ENCODE assay signal across 24 mouse cellular contexts in the genomic region with DNA sequence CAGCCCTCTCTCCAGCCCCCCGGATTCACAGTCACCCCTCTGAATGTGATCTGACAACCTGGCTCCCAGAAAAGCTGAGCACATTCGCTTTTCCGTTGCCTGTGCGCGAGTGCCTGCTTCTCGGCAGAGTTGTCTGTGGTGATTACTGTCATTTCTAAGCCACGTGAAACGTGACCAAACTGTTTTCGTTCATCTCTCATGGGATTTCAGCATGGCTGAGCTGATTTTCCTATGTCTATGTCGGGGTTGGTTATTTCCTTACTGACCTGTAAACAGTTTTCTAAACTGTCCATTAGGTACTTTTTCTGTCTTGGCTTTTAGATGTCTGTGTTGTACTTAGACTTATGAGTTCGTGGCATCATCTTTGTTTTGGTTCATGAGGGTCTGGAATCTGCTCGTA. TPM values are rescaled to one million over a fixed set of nuclear protein-coding genes. Genes with fewer than 3 reads are reported as not detected.
DNase-seq lines count a peak whose midpoint lies in the region; ATAC-seq and TF ChIP-seq lines count a peak whose summit lies in the region.
"Had no signal": no experiment of that assay in that cellular context is flagged by ENCODE, and none has a peak within 500 bp of the region (broad histone marks: within the 10 kb centered on the region; RNA-seq: fewer than 3 reads in every experiment).

No protein-coding gene starts in this region.

- H3K9ac ChIP-seq in embryonic facial prominence, embryonic 13.5 days, result no peak overlapping the region
- no peak overlapping the region for H3K9ac ChIP-seq in CH12.LX (ENCODE audit: insufficient read depth, low read depth)
- H3K9ac ChIP-seq: embryonic facial prominence, embryonic 12.5 days; forebrain, embryonic 13.5 days; forebrain, embryonic 15.5 days; forebrain, postnatal 0 days had no signal

- dilution Hi-C loops in CH12.LX (cut with MboI; ENCODE audit: extremely low pct_ligation_motif_present, extremely low pct_unique_long_range_greater_than_20kb, low sequenced_read_pairs), result no loop called here

- TF ChIP-seq EP300 in CH12.LX (IDR thresholded peaks at IDR 0.05; ENCODE audit: low read length), result no peak

- no peak for ATAC-seq in embryonic facial prominence, embryonic 13.5 days (ENCODE audit: insufficient number of reproducible peaks, insufficient read depth, low FRiP score, low TSS enrichment, low read depth)
- ATAC-seq: CD4-positive, CD25-positive, alpha-beta regulatory T cell, adult 4 months; forebrain, embryonic 13.5 days; forebrain, embryonic 15.5 days; forebrain, postnatal 0 days had no signal

- 55% methylated on average over 12 of the region's 12 CpGs for WGBS in embryonic facial prominence, embryonic 13.5 days
- 77% methylated on average over 12 of the region's 12 CpGs for WGBS in embryonic facial prominence, embryonic 10.5 days

- H3K79me2 ChIP-seq in CH12.LX (replicated peaks; ENCODE audit: control insufficient read depth, extremely low read depth, insufficient read depth, poor library complexity, severe bottlenecking), result no peaks in the 10 kb centered on the region

- H3K9me3 ChIP-seq in embryonic facial prominence, embryonic 13.5 days, result no peaks in the 10 kb centered on the region
- H3K9me3 ChIP-seq in embryonic facial prominence, embryonic 10.5 days, result no peaks in the 10 kb centered on the region
- peaks cover 5% of the 10 kb centered on the region for H3K9me3 ChIP-seq in CH12.LX (replicated peaks; ENCODE audit: low read length)
- H3K9me3 ChIP-seq: embryonic facial prominence, embryonic 12.5 days; forebrain, embryonic 13.5 days; forebrain, embryonic 15.5 days had no signal

- H3K27me3 ChIP-seq in embryonic facial prominence, embryonic 13.5 days, result no peaks in the 10 kb centered on the region
- H3K27me3 ChIP-seq in embryonic facial prominence, embryonic 10.5 days (replicated peaks; ENCODE audit: low read depth, poor library complexity, severe bottlenecking), result no peaks in the 10 kb centered on the region
- peaks cover 79% of the 10 kb centered on the region for H3K27me3 ChIP-seq in CH12.LX (replicated peaks)
- no peaks in the 10 kb centered on the region for H3K27me3 ChIP-seq in splenic B cell, adult 2 months (ENCODE audit: control insufficient read depth, insufficient read depth, low read length, poor library complexity, severe bottlenecking)
- H3K27me3 ChIP-seq: embryonic facial prominence, embryonic 12.5 days; forebrain, embryonic 13.5 days; forebrain, embryonic 15.5 days had no signal

- DNase-seq in embryonic facial prominence, embryonic 10.5 days (ENCODE audit: low spot score), result no peak
- DNase-seq in retina, postnatal 1 day, result peak; percentile 44
- no peak for DNase-seq in retina, embryonic 14.5 days (ENCODE audit: low spot score)
- DNase-seq in CH12.LX (ENCODE audit: extremely low read depth), result peak; percentile 3
- peak; percentile 38 for DNase-seq in splenic B cell, adult 2 months (ENCODE audit: low read depth, low spot score)
- no peak for DNase-seq in gastrocnemius, postnatal 4 days (ENCODE audit: low spot score in 2 of 2)
- no peak for DNase-seq in thymus, postnatal 14 days
- DNase-seq: adrenal gland, adult 2 months; adrenal gland, postnatal 10 days; adrenal gland, postnatal 25 days; cerebellum, adult 11 months; cerebellum, adult 18-20 months; cerebellum, adult 8-10 months; cerebellum, adult 9-11 months; cerebellum, postnatal 14 days; cerebellum, postnatal 36 days; embryo, embryonic 11 days; forebrain, postnatal 0 days had no signal

- H3K4me3 ChIP-seq in embryonic facial prominence, embryonic 13.5 days, result no peak overlapping the region
- H3K4me3 ChIP-seq in embryonic facial prominence, embryonic 10.5 days, result no peak overlapping the region
- no peak overlapping the region for H3K4me3 ChIP-seq in CH12.LX (replicated peaks in 1 of 3; ENCODE audit: low read depth in 2 of 3, low read length in 2 of 3, poor library complexity in 1 of 3)
- H3K4me3 ChIP-seq: embryonic facial prominence, embryonic 12.5 days; forebrain, embryonic 13.5 days; forebrain, embryonic 15.5 days had no signal

- TF ChIP-seq CTCF in CH12.LX (conservative IDR thresholded peaks at IDR 0.05 in 1 of 2, IDR thresholded peaks at IDR 0.05 in 1 of 2; ENCODE audit: low read depth in 2 of 2, low read length in 2 of 2), result no peak

- no peak for TF ChIP-seq POLR2A in CH12.LX (IDR thresholded peaks at IDR 0.05; ENCODE audit: low read depth, low read length)

- no peak overlapping the region for H3K27ac ChIP-seq in embryonic facial prominence, embryonic 13.5 days
- H3K27ac ChIP-seq in embryonic facial prominence, embryonic 10.5 days (replicated peaks), result no peak overlapping the region
- H3K27ac ChIP-seq in CH12.LX (ENCODE audit: insufficient read depth, low read depth), result no peak overlapping the region
- H3K27ac ChIP-seq: embryonic facial prominence, embryonic 12.5 days; forebrain, embryonic 13.5 days; forebrain, embryonic 15.5 days had no signal

- TF ChIP-seq RAD21 in CH12.LX (IDR thresholded peaks at IDR 0.05; ENCODE audit: low read depth, low read length), result no peak

- no peaks in the 10 kb centered on the region for H3K36me3 ChIP-seq in embryonic facial prominence, embryonic 13.5 days
- H3K36me3 ChIP-seq in embryonic facial prominence, embryonic 10.5 days (replicated peaks), result no peaks in the 10 kb centered on the region
- no peaks in the 10 kb centered on the region for H3K36me3 ChIP-seq in CH12.LX (replicated peaks in 1 of 2; ENCODE audit: control insufficient read depth in 1 of 2, insufficient read depth in 1 of 2, low read length in 1 of 2)
- H3K36me3 ChIP-seq in splenic B cell, adult 2 months (ENCODE audit: control insufficient read depth, insufficient read depth, low read length, poor library complexity, severe bottlenecking), result no peaks in the 10 kb centered on the region
- H3K36me3 ChIP-seq: embryonic facial prominence, embryonic 12.5 days; forebrain, embryonic 15.5 days had no signal

- in situ Hi-C loops in CH12.LX (cut with MboI; ENCODE audit: low pct_ligation_motif_present, low pct_unique_long_range_greater_than_20kb, low sequenced_read_pairs), result no loop called here

- peaks cover 24% of the 10 kb centered on the region for H3K4me1 ChIP-seq in embryonic facial prominence, embryonic 13.5 days
- peaks cover 26% of the 10 kb centered on the region for H3K4me1 ChIP-seq in embryonic facial prominence, embryonic 10.5 days
- peaks cover 2 to 4% of the 10 kb centered on the region in 2 experiments; a peak in 2 of 4 replicates for H3K4me1 ChIP-seq in CH12.LX (ENCODE audit: control insufficient read depth in 1 of 2, insufficient read depth in 2 of 2)

- peak overlapping the region; percentile 1; the same call in 1 of the 2 replicates for H3K4me2 ChIP-seq in embryonic facial prominence, embryonic 13.5 days
- H3K4me2 ChIP-seq in CH12.LX (ENCODE audit: insufficient read depth, low read depth, poor library complexity, severe bottlenecking), result peak overlapping the region; percentile 22; the same call in 1 of the 2 replicates
- H3K4me2 ChIP-seq: embryonic facial prominence, embryonic 12.5 days; forebrain, embryonic 13.5 days; forebrain, embryonic 15.5 days had no signal

TF ChIP-seq in CH12.LX, 34 proteins besides CTCF, POLR2A, EP300 and RAD21:
- TF ChIP-seq BHLHE40 (IDR thresholded peaks at IDR 0.05; ENCODE audit: low read depth, low read length) (peak; percentile 93), MXI1 (IDR thresholded peaks at IDR 0.05; ENCODE audit: low read depth, low read length) (no peak), ZC3H11A (IDR thresholded peaks at IDR 0.05; ENCODE audit: low read depth, low read length) (no peak)

RNA-seq across cellular contexts. Expression of a gene that starts 12.0 kb away (rescaled TPM):
- 3.6 and 5.8 TPM in 2 replicates for polyA plus RNA-seq in embryonic facial prominence, embryonic 13.5 days (2015; fragmentation: Nextera tagmentation; extraction: Ambion mirVana)
- polyA plus RNA-seq in embryonic facial prominence, embryonic 10.5 days (2016; fragmentation: Nextera tagmentation; extraction: Ambion mirVana), result 2.1 and 2.4 TPM in 2 replicates
- total RNA-seq in CH12.LX (2012; rRNA removed), result not detected in 2 replicates
- not detected in 2 replicates for total RNA-seq in CH12.LX (2014; rRNA removed)
- not detected in 2 replicates for polyA plus RNA-seq in CH12.LX (2012; ENCODE audit: insufficient read length, low read depth)
- under 1 TPM; 0.29 TPM for total RNA-seq in gastrocnemius, postnatal 4 days (2021)
- total RNA-seq: common myeloid progenitor, adult 5-6 weeks had no signal

Comparison
In these comparisons a context has a peak if more than half of its experiments do, and no peak if none do; other contexts are left out.
1. DNase-seq: peak in retina, postnatal 1 day (single experiment), CH12.LX (single experiment) and splenic B cell, adult 2 months (single experiment); none in embryonic facial prominence, embryonic 10.5 days (single experiment), retina, embryonic 14.5 days (single experiment), gastrocnemius, postnatal 4 days (0 of 2) and thymus, postnatal 14 days (single experiment).